Mouse (Mus musculus): ENCODE measurements around the gene Kcnh3.
A peak's percentile ranks its signal among the peaks of the same experiment; 100 is the strongest.
"Not testable (repeated sequence)": the region's sequence is repeated elsewhere in the genome, so short reads cannot be mapped to it uniquely, and the experiment has no call there.

Kcnh3 gene

DNA sequence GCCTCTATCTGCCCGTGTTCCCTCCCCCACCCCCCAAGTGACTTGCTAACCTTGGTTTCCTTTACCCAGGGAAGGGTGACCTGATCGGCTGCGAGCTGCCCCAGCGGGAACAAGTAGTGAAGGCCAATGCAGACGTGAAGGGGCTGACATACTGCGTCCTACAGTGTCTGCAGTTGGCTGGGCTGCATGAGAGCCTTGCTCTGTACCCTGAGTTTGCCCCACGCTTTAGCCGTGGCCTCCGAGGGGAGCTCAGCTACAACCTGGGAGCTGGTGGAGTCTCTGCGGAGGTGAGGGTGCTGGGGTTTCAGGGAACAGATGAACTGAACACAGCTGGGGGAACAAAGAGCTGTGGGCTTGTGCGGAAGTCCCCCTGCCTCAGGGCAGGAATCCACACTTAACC lies 13.3 kb downstream of the Kcnh3 start:
- DNase-seq (ENCODE audit: extremely low spot score, low spot score): no peak

DNA sequence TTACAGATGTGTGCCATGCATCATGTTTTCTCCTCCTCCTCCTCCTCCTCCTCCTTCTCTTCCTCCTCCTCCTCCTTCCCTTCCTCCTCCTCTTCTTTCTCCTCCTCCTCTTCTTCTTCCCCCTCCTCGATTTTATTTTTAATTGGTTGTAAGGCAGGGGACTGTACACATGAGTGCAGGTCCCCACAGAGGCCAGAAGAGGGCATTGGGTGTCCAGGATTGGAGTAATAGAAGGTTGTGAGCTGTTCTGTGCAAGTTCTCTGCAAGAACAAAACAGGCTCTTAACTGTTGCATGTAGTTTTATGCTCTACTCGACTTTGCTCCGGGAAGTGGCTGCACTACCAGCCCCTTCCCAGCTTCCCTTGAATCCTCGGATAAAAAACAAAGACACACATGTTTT lies 15.5 kb downstream of the Kcnh3 start:
- DNase-seq (ENCODE audit: extremely low spot score, low spot score): no peak

DNA sequence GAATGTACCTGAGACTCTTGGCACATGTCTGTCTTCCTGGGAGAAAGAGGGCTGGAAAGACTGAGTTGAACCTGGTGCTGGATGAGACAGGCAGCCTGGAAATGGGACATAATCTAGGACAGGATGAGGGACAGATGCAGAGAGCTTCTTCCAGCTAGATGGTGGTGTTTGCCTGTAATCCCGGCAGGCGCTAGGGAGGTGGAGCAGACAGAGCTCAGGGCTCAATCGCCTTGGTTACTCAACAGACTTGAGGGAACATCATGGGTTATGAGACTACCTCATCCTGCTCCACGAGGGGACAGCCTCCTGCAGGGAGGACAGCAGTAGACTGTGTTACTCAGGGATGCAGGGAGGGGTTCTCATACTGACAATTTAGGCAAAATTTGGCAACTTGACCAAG lies 16.6 kb downstream of the Kcnh3 start:
- DNase-seq (ENCODE audit: extremely low spot score, low spot score): no peak

DNA sequence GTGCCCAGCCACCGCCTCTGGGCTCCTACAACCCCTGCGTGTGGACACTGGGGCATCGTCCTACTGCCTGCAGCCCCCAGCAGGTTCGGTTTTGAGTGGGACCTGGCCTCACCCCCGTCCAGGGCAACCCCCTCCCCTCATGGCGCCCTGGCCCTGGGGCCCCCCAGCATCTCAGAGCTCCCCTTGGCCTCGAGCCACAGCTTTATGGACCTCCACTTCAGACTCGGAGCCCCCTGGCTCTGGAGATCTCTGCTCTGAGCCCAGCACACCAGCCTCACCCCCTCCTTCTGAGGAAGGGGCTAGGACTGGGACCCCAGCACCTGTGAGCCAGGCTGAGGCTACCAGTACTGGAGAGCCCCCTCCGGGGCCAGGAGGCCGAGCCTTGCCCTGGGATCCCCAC lies 17.4 kb downstream of the Kcnh3 start:
- no peak for DNase-seq (ENCODE audit: extremely low spot score, low spot score)

DNA sequence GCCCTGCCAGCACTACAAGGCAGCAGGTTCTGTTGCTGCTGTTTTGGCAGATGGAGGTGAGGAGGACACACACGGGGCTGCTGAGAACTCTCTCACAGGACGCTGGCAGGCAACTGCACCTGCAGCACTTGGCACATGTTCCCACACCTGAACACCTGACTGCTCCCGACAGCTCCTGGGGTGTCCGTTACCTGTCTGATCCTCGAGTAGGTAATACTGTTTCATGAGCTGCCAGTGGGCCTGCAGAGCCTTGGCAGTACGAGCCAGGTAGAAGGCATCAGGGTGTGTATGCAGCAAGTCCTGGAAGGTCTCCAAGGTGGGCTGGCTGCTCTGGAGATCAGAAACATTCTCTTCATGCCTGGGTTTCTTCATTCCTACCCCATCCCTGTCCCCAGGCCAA lies 22.1 kb downstream of the Kcnh3 start:
- DNase-seq (ENCODE audit: extremely low spot score, low spot score): not testable (repeated sequence)

DNA sequence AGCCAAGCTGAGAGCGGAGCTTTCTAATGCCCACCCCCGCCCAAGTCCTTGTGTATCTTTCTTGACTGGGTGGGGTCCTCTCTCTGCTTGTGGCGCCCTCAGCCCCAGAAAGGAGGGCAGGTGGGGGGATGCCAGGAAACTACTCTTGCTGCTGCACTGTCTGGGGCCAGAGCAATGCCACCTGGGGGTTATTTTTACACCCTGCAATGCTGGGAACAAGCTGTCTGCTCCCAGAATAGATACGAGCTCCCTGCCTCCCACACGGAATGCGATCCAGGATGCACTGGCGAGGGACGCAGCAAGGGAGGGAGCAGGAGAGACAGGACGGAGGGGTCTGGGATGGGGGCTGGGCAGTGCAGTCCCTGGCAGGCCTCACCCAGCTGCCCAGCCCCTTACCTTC lies 24.3 kb downstream of the Kcnh3 start:
- DNase-seq (ENCODE audit: extremely low spot score, low spot score): no peak

DNA sequence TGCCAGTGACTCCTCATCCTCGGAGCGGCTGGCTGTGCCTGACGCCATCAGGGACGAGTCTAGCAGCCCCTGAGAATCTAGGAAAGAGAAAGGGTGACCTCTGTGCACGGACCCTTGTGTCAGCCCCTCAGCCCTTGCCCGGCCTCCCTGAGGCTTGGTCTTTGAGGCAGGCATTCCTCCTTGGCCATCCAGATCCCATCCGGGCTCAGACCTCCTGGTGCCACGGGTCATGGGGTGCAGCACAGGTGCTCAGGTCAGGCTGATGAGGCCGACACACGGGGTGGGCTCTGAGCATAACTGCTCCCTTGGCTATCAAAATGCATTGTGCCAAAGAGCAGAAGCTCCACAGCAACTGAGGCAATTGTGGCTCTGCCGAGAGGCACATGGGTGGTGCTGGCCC lies 25.3 kb downstream of the Kcnh3 start:
- no peak for DNase-seq (ENCODE audit: extremely low spot score, low spot score)

DNA sequence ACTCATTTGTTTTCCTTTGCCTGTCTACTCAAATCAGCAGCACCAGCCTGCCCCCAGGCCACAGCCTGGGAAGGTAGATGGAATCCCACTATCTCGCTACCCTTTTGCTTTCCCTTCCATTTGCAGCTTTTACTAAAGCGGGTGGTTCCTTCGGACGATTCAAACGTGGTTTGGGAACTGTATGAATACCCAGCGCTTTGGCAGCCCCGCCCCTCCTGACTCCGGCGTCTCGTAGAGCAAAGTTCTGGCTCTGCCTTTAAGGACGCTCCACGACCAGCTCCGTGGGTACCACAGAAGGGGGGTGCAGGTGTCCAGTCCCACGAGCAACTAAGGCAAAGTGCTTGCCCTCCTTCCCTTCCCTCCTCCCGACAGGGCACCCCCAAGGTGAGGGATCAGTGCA lies 26.4 kb downstream of the Kcnh3 start:
- not testable (repeated sequence) for DNase-seq (ENCODE audit: extremely low spot score, low spot score)

DNA sequence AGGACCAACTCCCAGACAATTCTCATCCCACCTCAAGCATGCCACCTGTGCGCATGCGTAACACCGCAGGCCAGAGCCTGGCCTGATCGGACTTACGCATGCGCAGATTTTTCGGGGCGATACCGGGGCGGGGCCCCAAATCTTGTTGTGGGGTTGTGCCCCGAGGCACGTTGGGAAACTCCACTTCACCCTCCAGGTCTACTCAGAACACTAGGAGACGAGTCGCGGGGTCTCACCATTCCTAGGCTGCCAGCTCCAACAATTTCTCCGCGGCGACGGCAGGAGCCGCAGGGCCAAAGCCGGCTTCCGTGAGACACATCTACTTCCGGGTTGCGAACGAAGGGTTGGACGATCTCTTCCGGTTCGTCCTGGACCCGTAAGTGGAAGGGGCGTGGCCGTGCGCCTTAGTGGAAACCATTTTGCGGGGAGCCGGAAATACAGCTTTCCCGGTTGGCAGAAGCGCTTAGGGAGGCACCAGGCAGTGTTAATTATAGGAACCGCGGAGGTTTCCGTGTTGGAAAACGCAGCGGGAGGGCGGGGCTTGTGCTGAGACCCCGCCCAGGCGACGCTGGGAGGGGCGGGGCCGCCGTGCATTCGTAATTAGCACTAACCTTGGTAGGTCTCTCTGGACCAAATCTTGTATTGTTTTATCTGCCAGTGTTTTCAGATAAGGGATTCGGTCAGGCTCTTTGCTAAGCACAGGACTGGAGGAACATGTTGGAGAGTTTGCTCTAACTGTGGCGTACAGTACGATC lies 27.1 kb downstream of the Kcnh3 start, which contains the start of gene Mcrs1:
Gene Mcrs1, minus strand, starts transcription at position 336 of the 755 bp plus-strand sequence.
- DNase-seq (ENCODE audit: extremely low spot score, low spot score): peak; percentile 96

DNA sequence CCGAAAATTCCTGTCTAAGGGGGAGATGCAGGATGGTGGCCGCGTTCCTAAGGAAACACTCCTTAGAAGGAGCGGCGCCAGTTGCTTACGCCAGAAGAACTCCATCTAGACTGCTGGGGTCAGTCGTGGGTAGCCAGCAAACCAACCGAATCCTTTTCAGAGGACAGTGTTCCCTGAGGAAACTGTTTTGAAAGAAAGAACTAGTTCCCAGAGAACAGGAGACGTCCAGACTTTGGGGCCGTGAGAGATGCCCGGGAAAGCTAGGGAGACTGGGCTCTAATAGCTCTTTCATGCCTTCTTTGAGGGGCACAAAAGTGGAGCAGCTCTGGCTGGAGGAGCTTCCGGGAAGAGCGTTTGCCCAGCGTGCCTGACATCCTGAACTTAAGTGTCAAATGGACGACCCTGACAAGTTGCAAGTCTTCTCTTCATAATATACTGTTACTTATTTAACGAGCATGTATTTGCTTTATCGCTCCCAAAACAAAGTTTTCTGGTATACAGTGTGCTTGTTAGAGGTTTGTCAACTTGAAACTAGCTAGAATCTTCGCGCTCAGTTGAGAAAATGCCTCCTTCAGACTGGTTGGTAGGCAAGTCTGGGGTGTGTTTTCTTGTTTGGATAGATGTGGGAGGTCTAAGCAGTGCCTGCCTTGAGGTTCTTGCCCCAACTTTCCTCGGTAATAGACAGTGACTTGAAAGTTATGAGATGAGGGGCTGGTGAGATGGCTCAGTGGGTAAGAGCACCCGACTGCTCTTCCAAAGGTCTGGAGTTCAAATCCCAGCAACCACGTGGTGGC lies 27.9 kb downstream of the Kcnh3 start:
- no peak for DNase-seq (ENCODE audit: extremely low spot score, low spot score)

DNA sequence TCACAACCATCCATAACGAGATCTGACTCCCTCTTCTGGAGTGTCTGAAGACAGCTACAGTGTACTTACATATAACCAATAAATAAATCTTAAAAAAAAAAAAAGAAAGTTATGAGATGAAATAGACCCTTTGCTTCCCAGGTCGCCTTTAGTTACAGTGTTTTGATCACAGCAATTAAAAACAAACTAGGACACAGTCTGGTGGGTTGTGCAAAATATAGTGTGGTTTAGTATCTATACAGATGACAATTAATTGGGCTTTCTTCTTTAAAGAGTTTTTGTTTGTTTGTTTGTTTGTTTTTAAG lies 28.5 kb downstream of the Kcnh3 start:
- not testable (repeated sequence) for DNase-seq (ENCODE audit: extremely low spot score, low spot score)

DNA sequence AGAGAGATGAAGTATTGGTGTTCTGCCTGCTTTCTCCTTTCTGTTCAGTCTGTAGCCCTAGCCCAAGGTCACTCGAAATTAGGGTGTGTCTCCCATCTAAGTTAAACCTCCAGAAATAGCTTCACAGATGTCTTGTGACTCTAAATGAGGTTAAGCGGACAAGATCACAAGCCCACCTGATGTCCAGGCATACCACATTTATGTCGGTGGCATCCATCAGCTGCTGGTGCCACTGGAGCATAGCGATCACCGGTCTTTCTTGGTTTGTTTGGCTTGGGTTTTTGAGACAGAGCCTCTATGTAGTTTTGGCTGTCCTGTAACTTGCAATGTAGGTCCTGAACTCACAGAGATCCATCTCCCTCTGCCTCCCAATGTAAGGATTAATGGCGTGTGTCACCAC lies 29.1 kb downstream of the Kcnh3 start:
- no peak for DNase-seq (ENCODE audit: extremely low spot score, low spot score)

DNA sequence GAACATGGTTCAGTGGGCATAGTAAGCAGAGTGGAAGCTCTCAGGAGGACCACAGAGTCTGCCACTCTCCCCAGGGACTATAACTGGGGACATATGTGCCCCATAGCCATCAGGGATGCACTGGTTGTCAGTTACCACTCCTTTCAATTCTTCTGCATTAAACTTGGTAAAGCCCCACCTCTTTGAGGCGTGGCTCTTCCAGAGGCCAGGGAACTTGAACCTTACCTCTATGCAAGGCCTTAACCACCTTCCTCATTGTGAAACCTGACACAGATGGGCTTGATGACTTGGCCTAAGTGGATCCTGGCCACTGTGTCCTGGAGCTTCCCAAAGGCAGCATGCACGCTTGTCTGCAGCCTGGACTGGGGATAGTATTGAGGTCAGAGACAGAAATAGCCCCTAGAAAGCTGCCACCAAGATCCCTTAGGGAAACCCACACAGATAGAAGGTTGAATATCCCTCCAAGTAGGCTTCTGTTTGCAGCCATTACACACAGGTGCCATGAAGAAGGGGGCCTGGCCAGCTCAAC lies 29.9 kb downstream of the Kcnh3 start:
- no peak for DNase-seq (ENCODE audit: extremely low spot score, low spot score)

DNA sequence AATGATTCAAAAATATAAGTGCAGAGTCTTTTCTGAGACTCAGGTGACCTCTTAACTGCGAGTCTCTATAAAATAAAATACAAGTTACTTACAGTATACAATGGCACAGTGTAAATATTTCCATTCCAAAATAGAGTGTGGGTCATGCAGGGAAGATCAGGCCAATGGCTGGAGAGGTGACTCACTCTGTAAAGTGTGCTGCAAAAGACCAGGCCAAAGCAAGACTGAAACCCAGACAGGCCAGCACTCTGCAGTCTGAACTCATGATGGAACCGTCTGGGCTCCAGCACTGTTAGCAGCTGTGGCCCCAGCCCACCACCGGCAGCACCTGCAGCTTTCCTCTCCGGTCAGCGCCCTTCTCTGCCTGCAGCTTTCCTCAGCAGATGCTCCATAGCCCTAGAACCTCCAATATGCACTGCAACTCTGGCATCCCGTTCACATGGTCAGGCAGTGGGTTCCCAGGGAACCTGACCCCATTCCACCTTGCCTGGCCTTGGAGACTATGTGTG lies 30.6 kb downstream of the Kcnh3 start:
- DNase-seq (ENCODE audit: extremely low spot score, low spot score): no peak

DNA sequence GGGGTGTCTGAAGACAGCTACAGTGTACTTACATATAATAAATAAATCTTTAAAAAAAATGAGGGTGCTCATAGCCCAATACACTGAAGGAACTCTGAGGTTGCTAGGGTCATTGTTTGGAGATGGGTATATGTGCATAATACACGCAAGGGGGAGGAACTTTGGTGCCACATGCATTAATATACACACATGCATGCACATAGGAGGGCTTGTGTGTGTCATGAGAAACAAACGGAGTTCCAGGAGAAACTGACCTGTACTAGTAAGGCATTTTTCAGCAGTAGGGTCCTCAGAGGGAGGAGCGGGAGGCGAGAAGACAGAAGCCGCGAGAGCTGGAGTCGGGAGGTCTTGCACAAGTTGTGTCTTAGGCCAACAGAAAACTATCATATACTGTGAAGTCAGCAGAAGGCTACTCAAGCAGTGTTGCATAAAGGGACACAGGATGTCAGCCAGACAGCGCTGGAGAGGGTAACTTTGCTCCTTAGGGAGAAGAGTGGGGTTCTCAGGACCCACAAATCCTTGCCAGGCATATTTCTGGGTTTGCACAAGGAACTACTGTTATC lies 34.6 kb downstream of the Kcnh3 start:
- no peak for DNase-seq (ENCODE audit: extremely low spot score, low spot score)

DNA sequence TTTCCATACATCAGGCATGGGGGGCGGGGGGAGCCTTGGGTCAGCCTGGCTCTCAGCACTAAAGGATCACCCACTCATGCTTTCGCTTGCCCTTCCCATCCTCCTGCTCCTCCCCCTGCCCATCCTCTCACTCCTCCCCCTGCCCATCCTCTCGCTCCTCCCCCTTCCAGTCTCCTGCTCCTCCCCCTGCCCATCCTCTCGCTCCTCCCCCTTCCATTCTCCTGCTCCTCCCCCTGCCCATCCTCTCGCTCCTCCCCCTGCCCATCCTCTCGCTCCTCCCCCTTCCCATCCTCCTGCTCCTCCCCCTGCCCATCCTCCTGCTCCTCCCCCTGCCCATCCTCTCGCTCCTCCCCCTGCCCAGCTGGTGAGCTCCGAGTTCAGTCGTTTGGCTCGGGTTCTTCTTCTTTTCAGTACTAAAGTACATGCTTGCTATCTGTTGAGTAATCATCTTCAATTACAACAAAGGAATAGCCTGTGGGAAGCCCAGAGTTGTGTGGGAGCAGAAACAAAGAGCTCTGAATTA lies 35.1 kb downstream of the Kcnh3 start:
- peak; percentile 80 for DNase-seq (ENCODE audit: extremely low spot score, low spot score)

DNA sequence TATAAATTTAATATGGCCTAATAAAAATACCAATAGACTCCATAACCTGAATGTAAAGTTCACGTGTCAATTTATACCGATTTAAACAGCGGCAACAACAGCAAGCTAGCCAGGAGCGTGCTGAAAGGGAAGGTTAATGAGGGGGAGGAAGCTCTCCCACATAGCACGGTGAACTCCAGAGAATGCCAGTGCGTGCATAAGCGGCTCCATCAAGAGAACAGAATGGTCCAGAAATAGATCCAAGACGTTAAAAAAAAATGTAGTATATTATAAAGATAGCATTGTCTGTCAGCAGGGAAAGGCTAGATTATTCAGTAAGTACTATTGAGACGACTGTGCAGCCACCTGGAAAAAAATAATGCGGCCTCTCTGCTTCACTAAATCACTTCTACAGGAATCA lies 38.0 kb downstream of the Kcnh3 start:
- no peak for DNase-seq (ENCODE audit: extremely low spot score, low spot score)

DNA sequence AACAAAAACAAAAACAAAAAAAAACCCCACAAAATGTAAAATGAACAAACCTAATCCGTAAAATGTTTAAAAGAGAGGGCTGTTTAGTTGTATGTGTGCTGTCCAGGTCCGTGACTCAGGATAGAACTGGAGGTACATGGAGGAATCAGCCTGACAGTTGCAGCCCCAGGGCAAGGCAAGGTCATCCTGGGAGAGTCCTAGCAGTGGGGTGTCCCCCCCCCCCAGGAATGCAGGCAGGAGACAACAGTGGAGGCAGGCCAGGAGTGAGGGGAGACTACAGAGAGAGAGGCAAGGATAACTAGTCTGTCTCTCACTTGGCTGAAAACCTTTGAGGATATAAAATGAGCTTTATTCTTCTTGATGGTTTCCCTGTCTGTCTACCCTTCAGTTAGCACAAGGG lies 39.7 kb downstream of the Kcnh3 start:
- no peak for DNase-seq (ENCODE audit: extremely low spot score, low spot score)

DNA sequence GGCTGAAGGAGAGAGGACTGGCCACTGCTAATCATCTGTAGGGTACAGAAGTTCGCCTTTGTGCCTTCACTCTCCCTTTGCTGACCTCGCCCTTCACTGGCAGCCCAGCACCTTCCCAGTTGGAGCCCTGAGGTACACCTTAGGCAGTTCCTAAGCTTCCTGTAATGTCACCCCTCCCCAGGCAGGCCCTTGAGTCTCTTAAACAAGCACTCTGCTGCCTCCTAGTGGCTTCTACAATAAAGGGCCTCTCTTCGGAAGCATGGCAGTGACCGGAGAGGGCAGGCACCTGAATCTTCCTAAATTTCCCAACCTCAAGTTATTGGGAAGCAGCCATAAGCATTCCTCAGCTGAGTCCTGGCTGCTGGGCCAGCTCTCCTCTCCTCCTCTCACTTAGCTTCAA lies 41.0 kb downstream of the Kcnh3 start:
- peak; percentile 54 for DNase-seq (ENCODE audit: extremely low spot score, low spot score)

DNA sequence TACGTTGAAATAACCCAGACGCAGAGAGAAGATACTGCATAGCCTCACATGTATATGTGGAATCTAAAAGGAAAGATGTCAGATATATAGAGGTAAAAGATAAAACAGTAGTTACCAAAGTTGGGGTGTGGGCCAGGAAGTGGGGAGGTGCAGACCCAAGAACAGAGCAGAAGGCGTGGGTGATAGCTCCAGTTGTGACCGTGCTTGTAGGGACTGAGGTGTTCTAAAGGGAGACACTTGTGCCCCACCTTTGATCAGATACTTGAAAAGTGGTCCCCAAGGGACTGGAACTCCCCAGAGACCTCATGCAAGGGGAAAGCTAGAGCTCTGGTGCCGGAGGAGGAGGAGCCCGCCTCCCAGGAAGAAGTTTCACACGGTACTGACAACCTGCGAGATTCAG lies 51.4 kb downstream of the Kcnh3 start:
- no peak for DNase-seq (ENCODE audit: extremely low spot score, low spot score)

DNA sequence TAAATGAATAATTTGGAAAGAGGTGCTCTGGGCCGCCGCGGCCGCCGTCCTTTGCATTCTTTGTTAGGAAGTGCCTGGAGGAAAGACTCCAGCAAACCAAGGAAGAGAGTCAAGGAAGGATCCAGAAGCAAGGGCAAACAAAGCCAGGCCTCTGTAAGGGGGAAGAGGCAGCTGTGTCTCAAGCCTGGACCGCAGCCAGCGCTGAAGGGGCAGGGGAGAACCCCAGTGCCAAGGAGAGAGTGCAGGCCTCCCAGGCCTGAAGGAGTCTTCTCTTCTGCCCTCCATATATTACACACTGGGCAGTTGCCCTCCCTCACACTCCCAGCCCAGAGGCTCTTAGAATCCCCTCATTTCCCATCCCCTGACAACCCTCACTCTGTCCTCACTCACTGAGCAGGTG lies 53.6 kb downstream of the Kcnh3 start:
- DNase-seq (ENCODE audit: extremely low spot score, low spot score): no peak

DNA sequence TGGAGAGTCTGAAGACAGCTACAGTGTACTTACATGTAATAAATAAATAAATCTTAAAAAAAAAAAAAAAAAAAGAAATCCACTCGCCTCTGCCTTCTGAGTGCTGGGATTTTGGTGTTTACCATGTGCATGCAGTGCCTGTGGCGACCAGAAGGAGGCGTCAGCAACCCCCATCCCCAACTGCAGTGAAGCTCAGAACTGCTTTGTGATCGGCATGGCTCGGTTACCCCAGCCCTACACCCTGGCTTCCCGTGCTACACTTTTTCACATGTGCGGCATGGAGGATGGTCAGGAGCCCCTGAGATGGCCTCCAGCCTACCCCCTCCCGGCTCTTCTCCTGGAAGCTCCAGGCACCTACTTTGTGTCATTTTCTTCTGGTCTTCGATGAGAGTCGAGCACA lies 58.8 kb downstream of the Kcnh3 start:
- DNase-seq (ENCODE audit: extremely low spot score, low spot score): no peak
